Mouse (Mus musculus): ENCODE measurements around the gene Ikzf5.
A peak's percentile ranks its signal among the peaks of the same experiment; 100 is the strongest.
"Not testable (repeated sequence)": the region's sequence is repeated elsewhere in the genome, so short reads cannot be mapped to it uniquely, and the experiment has no call there.

The Ikzf5 gene

GRCm38 (mm10) chr7:131410416-131411058 lies at the start of gene Ikzf5, which contains the start of gene Acadsb:
Gene Ikzf5 (minus strand): TSS chr7:131410521.
Gene Acadsb (plus strand): TSS chr7:131410601.
- peak; percentile 97 for DNase-seq (ENCODE audit: low spot score)

DNA sequence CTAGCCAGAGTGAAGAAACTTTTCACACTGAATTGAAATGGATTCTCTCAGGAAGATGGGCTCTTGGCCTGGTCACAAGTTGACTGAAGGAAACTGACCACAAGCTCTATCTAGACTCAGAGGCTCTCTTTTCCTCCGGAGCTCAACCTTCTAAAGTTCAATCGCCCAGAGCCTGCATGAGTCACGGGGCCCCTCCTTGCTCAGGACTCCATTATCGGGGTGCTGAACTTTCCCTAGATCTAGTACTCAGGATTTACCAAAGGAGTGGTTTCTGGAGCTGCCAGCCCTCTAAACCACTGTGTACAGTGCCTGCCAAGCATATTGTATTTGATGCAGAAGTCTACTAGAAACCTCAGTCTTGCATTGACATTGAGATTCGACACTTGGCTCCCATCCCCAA lies 46.4 kb upstream of the Ikzf5 start:
- no peak for DNase-seq (ENCODE audit: low spot score)

- DNase-seq (ENCODE audit: low spot score), result no peak
These were observed 26.7 kb upstream of the Ikzf5 start for GRCm38 (mm10) chr7:131437051-131437450.

DNA sequence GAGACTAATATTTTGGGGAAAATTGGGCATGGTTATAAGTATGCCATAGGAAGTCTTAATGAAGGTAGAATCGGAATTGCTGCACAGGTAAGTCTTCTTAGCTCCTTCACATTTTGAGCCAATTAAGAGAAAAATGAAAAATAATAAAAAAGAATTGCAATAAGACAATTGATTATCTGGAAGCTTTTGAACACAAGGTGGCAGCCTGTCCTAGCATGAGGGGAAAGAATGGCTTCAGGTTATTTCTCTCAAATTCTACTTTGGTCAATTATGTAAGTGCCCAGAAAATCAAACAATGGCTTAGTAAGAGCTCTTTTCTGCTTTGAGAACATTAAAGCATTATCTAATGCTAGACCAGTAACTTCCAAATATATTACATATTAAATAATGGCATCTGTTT lies 24.0 kb upstream of the Ikzf5 start:
- no peak for DNase-seq (ENCODE audit: low spot score)

- DNase-seq (ENCODE audit: low spot score), result no peak
These were observed 21.9 kb upstream of the Ikzf5 start for GRCm38 (mm10) chr7:131432244-131432643.

DNA sequence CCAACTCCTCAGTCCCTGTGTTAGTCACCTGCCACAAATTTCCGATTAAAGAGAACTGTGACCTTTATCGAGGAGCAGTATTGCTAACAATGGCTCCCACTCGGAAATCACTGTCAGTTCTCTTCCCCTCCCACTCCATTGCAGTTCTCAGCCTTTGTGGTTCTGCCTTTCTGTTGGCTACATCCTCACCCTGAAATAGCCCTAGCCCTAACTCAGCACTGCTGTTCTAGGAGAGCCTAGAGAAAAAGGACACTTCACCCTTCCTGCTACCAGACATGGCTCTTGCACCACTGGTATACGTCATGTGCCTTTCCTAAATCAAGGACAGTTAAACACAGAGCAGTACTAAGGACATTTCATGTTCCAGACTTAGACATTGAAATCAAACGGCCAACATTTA lies 17.0 kb upstream of the Ikzf5 start:
- DNase-seq (ENCODE audit: low spot score), result no peak

GRCm38 (mm10) chr7:131424912-131425311 lies 14.6 kb upstream of the Ikzf5 start:
- no peak for DNase-seq (ENCODE audit: low spot score)

- DNase-seq (ENCODE audit: low spot score), result no peak
These were observed 7.3 kb upstream of the Ikzf5 start for GRCm38 (mm10) chr7:131417605-131418004.

DNA sequence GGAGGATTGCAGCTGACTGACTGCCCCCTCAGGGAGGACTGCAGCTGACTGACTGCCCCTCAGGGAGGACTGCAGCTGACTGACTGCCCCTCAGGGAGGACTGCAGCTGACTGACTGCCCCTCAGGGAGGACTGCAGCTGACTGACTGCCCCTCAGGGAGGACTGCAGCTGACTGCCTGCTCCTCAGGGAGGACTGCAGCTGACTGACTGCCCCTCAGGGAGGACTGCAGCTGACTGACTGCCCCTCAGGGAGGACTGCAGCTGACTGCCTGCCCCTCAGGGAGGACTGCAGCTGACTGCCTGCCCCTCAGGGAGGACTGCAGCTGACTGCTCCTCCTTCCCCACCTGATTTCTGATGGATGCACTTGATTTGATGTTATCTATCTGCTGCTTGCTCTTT lies 6.4 kb upstream of the Ikzf5 start:
- not testable (repeated sequence) for DNase-seq (ENCODE audit: low spot score)

- no peak for DNase-seq (ENCODE audit: low spot score)
These were observed 1.6 kb upstream of the Ikzf5 start for GRCm38 (mm10) chr7:131411941-131412270.

DNA sequence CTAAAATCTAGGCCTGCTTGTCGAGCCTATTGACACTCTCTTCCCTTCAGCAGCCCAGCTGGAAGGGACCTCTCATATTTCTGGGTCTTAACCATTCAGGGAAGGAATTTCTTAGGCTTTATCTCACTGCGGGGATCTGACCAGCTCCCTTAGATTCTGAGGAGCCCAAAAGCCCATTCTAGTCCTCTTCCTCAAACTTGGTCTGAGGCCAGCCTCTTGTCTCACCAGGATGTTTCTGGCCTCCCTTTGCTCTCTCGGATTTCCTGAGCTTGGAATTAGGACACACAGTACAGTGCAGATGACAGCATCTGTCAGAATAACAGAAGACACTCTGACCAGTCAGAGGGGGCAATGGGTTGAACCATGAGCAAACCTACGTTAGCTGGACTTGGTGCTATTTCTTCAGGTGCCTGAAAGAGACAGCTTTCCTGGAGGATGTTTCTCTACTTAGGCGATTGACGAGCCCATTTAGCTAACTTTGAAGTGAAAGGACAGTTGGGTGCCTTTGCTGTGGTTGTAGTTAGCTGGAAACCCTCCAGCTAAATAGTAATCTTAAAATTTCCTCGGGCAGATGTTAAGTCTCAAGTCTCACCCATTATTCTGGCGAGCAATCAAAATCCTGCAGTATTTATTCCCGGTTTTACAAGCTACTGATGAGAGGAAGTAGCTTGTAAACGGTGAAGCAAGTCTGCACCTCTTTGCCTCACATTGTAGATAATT lies 1.1 kb upstream of the Ikzf5 start:
- no peak for DNase-seq (ENCODE audit: low spot score)

- DNase-seq (ENCODE audit: low spot score), result peak; percentile 21
These were observed 334 bp downstream of the Ikzf5 start for GRCm38 (mm10) chr7:131409988-131410385.

DNA sequence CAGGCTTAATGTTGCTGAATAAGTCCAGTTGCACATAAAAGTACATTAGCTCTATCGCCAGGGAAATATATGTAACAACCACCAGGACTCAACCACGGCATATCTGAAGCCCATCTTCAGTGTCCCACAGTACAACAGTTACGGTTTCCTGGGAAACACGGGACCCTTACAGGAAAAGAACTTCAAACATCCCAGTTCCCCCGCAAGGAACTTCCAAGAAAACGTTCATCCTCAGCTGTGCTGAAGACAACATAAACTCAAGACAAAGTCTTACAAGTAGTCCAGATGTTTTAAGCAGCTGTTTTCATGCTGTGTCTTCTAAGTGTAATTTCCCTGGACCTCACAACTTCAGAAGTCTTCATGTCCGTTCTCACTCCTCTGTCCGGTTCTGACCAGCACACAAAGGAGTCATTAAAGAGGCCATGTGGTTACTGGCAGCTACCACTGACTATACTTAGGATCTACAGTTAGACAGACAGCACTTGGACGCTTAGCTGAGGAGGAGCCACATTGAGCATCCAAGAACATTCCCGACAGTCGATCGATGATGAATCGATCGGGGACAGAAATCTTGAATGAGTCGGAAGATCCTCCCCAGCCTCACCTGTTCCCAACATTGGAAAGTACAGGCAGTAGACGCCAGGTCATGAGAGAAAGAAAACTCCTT lies 867 bp downstream of the Ikzf5 start:
- DNase-seq (ENCODE audit: low spot score), result no peak

DNA sequence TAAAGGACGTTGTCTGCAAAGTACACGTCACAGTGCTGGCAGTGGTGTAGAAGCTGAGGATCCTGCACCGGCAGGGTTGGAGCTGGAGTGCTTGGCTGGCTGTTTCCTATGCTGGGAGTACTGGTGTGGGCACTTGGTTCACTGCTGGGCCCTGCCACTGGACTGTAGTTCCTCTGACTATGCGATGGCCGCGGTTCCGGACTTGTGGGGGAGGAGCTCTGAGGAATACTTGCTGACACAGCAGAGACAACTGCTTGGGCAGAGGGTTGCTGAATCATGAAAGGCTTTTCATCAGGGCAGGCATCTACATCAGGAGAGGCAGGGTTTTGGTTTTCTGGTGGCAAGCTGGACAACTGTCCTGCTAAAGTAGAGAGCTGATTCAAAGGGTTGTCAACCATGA lies 18.6 kb downstream of the Ikzf5 start:
- DNase-seq (ENCODE audit: low spot score), result not testable (repeated sequence)

- DNase-seq (ENCODE audit: low spot score), result no peak
These were observed 38.3 kb downstream of the Ikzf5 start for GRCm38 (mm10) chr7:131371880-131372651.

- no peak for DNase-seq (ENCODE audit: low spot score)
These were observed 38.9 kb downstream of the Ikzf5 start for GRCm38 (mm10) chr7:131371470-131371860.

GRCm38 (mm10) chr7:131370648-131371469 lies 39.5 kb downstream of the Ikzf5 start, which contains the start of gene Pstk:
Gene Pstk (plus strand): TSS chr7:131371141.
- peak; percentile 83 for DNase-seq (ENCODE audit: low spot score)

DNA sequence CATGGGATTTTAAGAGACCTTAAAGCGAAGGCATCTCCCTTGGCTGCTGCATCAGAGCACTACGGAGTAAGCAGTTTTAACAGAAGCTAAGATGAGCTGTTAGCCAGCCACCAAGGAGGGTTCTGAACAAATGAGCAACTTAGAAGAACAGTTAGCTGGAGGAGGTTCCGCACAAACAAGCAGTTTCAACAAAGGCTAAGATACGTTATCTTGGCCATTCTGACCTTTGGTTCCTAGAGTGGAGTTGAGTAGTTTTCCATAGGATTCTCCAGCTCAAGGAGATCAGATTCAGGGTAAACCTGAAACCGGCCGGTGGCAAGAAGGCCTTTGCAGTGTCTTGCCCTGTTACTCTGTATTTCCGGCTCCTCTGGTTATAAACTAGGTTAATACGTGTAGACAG lies 46.2 kb downstream of the Ikzf5 start:
- no peak for DNase-seq (ENCODE audit: low spot score)

GRCm38 (mm10) chr7:131362615-131363300 lies 47.6 kb downstream of the Ikzf5 start, which contains the start of gene 2310057M21Rik:
Gene 2310057M21Rik (minus strand): TSS chr7:131362759.
- DNase-seq (ENCODE audit: low spot score), result peak; percentile 91

- DNase-seq (ENCODE audit: low spot score), result no peak
These were observed 48.1 kb downstream of the Ikzf5 start for GRCm38 (mm10) chr7:131362269-131362614.

- no peak for DNase-seq (ENCODE audit: low spot score)
These were observed 54.2 kb downstream of the Ikzf5 start for GRCm38 (mm10) chr7:131356105-131356504.
